Mouse (Mus musculus): ENCODE measurements around the gene Gfod1. TPM values are rescaled to one million over a fixed set of nuclear protein-coding genes. Genes with fewer than 3 reads are reported as not detected.

The Gfod1 gene
- total and polyA plus RNA-seq, 3 experiments, result 0.30 to 0.70 (median 0.36) TPM

- TF ChIP-seq BHLHE40 (IDR thresholded peaks at IDR 0.05; ENCODE audit: low read depth, low read length) (peak; percentile 36; the same call in 1 of the 2 replicates), POLR2AphosphoS2 (IDR thresholded peaks at IDR 0.05; ENCODE audit: low read depth, low read length) (no peak), IRF4 (IDR thresholded peaks at IDR 0.05; ENCODE audit: low read depth, low read length) (peak; percentile 38; the same call in 1 of the 2 replicates)
- Histone ChIP-seq H3K27me3 (replicated peaks) (peaks cover 4% of the 10 kb centered on the region), H3K27ac (ENCODE audit: insufficient read depth, low read depth) (no peak overlapping the region), H3K9me3 (replicated peaks; ENCODE audit: low read length) (no peaks in the 10 kb centered on the region), H3K9ac (ENCODE audit: insufficient read depth, low read depth) (no peak overlapping the region), H3K4me2 (ENCODE audit: insufficient read depth, low read depth, poor library complexity, severe bottlenecking) (peak overlapping the region; percentile 2; the same call in 1 of the 2 replicates), H3K79me2 (replicated peaks; ENCODE audit: control insufficient read depth, extremely low read depth, insufficient read depth, poor library complexity, severe bottlenecking) (no peaks in the 10 kb centered on the region), H3K36me3 (replicated peaks in 1 of 2; ENCODE audit: control insufficient read depth in 1 of 2, insufficient read depth in 1 of 2, low read length in 1 of 2) (no peaks in the 10 kb centered on the region), H3K4me1 (ENCODE audit: control insufficient read depth in 1 of 2, insufficient read depth in 2 of 2) (peaks cover 5 to 20% of the 10 kb centered on the region in 2 experiments), H3K4me3 (replicated peaks in 1 of 3; ENCODE audit: low read depth in 2 of 3, low read length in 2 of 3, poor library complexity in 1 of 3) (no peak overlapping the region)
- in situ Hi-C loops (cut with MboI; ENCODE audit: low pct_ligation_motif_present, low pct_unique_long_range_greater_than_20kb, low sequenced_read_pairs) (no loop called here), dilution Hi-C loops (cut with MboI; ENCODE audit: extremely low pct_ligation_motif_present, extremely low pct_unique_long_range_greater_than_20kb, low sequenced_read_pairs) (no loop called here)
- peak; percentile 42 for DNase-seq (ENCODE audit: extremely low read depth)
These were observed 8.3 kb downstream of the Gfod1 start for GRCm38 (mm10) chr13:43295684-43296083.

GRCm38 (mm10) chr13:43294957-43295590 lies 8.9 kb downstream of the Gfod1 start:
- peaks cover 5 to 16% of the 10 kb centered on the region in 2 experiments for H3K4me1 ChIP-seq (ENCODE audit: control insufficient read depth in 1 of 2, insufficient read depth in 2 of 2)

GRCm38 (mm10) chr13:43292892-43293291 lies 11.1 kb downstream of the Gfod1 start:
- H3K4me3 ChIP-seq (replicated peaks in 1 of 3; ENCODE audit: low read depth in 2 of 3, low read length in 2 of 3, poor library complexity in 1 of 3), result no peak overlapping the region
- in situ Hi-C loops (cut with MboI; ENCODE audit: low pct_ligation_motif_present, low pct_unique_long_range_greater_than_20kb, low sequenced_read_pairs), result no loop called here

More at GRCm38 (mm10) chr13:43294957-43295590, 8.9 kb downstream of the Gfod1 start:
- H3K9me3 ChIP-seq (replicated peaks; ENCODE audit: low read length), result peaks cover 4% of the 10 kb centered on the region
- no peaks in the 10 kb centered on the region for H3K36me3 ChIP-seq (replicated peaks in 1 of 2; ENCODE audit: control insufficient read depth in 1 of 2, insufficient read depth in 1 of 2, low read length in 1 of 2)
- no peak overlapping the region for H3K4me3 ChIP-seq (replicated peaks in 1 of 3; ENCODE audit: low read depth in 2 of 3, low read length in 2 of 3, poor library complexity in 1 of 3)
- TF ChIP-seq MXI1 (IDR thresholded peaks at IDR 0.05; ENCODE audit: low read depth, low read length), result no peak
- TF ChIP-seq CTCF (conservative IDR thresholded peaks at IDR 0.05 in 1 of 2, IDR thresholded peaks at IDR 0.05 in 1 of 2; ENCODE audit: low read depth in 2 of 2, low read length in 2 of 2), result peak in 1 of 2 experiments; percentile 17; a peak in 1 of 4 replicates
- H3K27ac ChIP-seq (ENCODE audit: insufficient read depth, low read depth), result no peak overlapping the region
- H3K79me2 ChIP-seq (replicated peaks; ENCODE audit: control insufficient read depth, extremely low read depth, insufficient read depth, poor library complexity, severe bottlenecking), result no peaks in the 10 kb centered on the region
- DNase-seq (ENCODE audit: extremely low read depth), result no peak
- in situ Hi-C loops (cut with MboI; ENCODE audit: low pct_ligation_motif_present, low pct_unique_long_range_greater_than_20kb, low sequenced_read_pairs), result no loop called here
- dilution Hi-C loops (cut with MboI; ENCODE audit: extremely low pct_ligation_motif_present, extremely low pct_unique_long_range_greater_than_20kb, low sequenced_read_pairs), result no loop called here
- H3K9ac ChIP-seq (ENCODE audit: insufficient read depth, low read depth), result no peak overlapping the region
- H3K4me2 ChIP-seq (ENCODE audit: insufficient read depth, low read depth, poor library complexity, severe bottlenecking), result 0 out of 2 replicates have a peak overlapping the region, but pooled peaks have one; percentile 7
- peaks cover 4% of the 10 kb centered on the region for H3K27me3 ChIP-seq (replicated peaks)

More at GRCm38 (mm10) chr13:43292892-43293291, 11.1 kb downstream of the Gfod1 start:
- no peak for DNase-seq (ENCODE audit: extremely low read depth)
- H3K79me2 ChIP-seq (replicated peaks; ENCODE audit: control insufficient read depth, extremely low read depth, insufficient read depth, poor library complexity, severe bottlenecking), result no peaks in the 10 kb centered on the region
- no peak overlapping the region for H3K9ac ChIP-seq (ENCODE audit: insufficient read depth, low read depth)
- dilution Hi-C loops (cut with MboI; ENCODE audit: extremely low pct_ligation_motif_present, extremely low pct_unique_long_range_greater_than_20kb, low sequenced_read_pairs), result no loop called here
- no peak overlapping the region for H3K4me2 ChIP-seq (ENCODE audit: insufficient read depth, low read depth, poor library complexity, severe bottlenecking)
- H3K4me1 ChIP-seq (ENCODE audit: control insufficient read depth in 1 of 2, insufficient read depth in 2 of 2), result peaks cover 5 to 29% of the 10 kb centered on the region in 2 experiments
- TF ChIP-seq MYC (IDR thresholded peaks at IDR 0.05; ENCODE audit: low read depth, low read length) (no peak), USF1 (IDR thresholded peaks at IDR 0.05; ENCODE audit: low read depth, low read length) (no peak), IRF4 (IDR thresholded peaks at IDR 0.05; ENCODE audit: low read depth, low read length) (no peak), KAT2A (IDR thresholded peaks at IDR 0.05; ENCODE audit: insufficient replicate concordance, low read length) (no peak), TBP (conservative IDR thresholded peaks at IDR 0.05; ENCODE audit: low read depth, low read length) (no peak), POLR2AphosphoS2 (IDR thresholded peaks at IDR 0.05; ENCODE audit: low read depth, low read length) (no peak), ZKSCAN1 (IDR thresholded peaks at IDR 0.05; ENCODE audit: borderline replicate concordance, low read depth, low read length) (no peak), MAFK (IDR thresholded peaks at IDR 0.05; ENCODE audit: insufficient replicate concordance, low read length) (no peak), CHD1 (IDR thresholded peaks at IDR 0.05; ENCODE audit: low read depth, low read length) (no peak), NRF1 (IDR thresholded peaks at IDR 0.05; ENCODE audit: low read depth, low read length) (no peak), SMC3 (IDR thresholded peaks at IDR 0.05; ENCODE audit: low read depth, low read length) (no peak), TCF12 (IDR thresholded peaks at IDR 0.05; ENCODE audit: low read depth, low read length) (no peak), ZNF384 (IDR thresholded peaks at IDR 0.05; ENCODE audit: low read depth, low read length) (no peak), CTCF (conservative IDR thresholded peaks at IDR 0.05 in 1 of 2, IDR thresholded peaks at IDR 0.05 in 1 of 2; ENCODE audit: low read depth in 2 of 2, low read length in 2 of 2) (no peak), RAD21 (IDR thresholded peaks at IDR 0.05; ENCODE audit: low read depth, low read length) (no peak)
- peaks cover 6% of the 10 kb centered on the region for H3K9me3 ChIP-seq (replicated peaks; ENCODE audit: low read length)
- peaks cover 4% of the 10 kb centered on the region for H3K27me3 ChIP-seq (replicated peaks)
- H3K36me3 ChIP-seq (replicated peaks in 1 of 2; ENCODE audit: control insufficient read depth in 1 of 2, insufficient read depth in 1 of 2, low read length in 1 of 2), result no peaks in the 10 kb centered on the region
- H3K27ac ChIP-seq (ENCODE audit: insufficient read depth, low read depth), result no peak overlapping the region
